Mouse (Mus musculus) G1E (cell line): ENCODE data around the gene Rnf24.

Experiments
- CTCF ChIP-seq: IDR thresholded peaks from 2 replicates; pipeline ENCODE4 v1.5.1; 2012; ENCODE audit warnings: low read depth, low read length, inconsistent platforms, mixed read lengths
- GATA1 ChIP-seq: IDR thresholded peaks from 2 replicates; pipeline ENCODE4 v1.6.1; 2012; ENCODE audit warnings: borderline replicate concordance, low read length, inconsistent platforms, mixed read lengths
- GATA2 ChIP-seq: IDR thresholded peaks from 2 replicates; pipeline ENCODE4 v1.6.1; 2012; ENCODE audit warnings: low read depth, low read length, inconsistent platforms, borderline replicate concordance
- TAL1 ChIP-seq: conservative IDR thresholded peaks from 2 replicates; pipeline ENCODE4 v1.6.1; 2012; ENCODE audit warnings: low read depth, low read length, inconsistent platforms, mixed read lengths

- no peak for TF ChIP-seq CTCF
- TF ChIP-seq TAL1: no peak
- no peak for TF ChIP-seq GATA2
- TF ChIP-seq GATA1: no peak
These were observed 90.4 kb downstream of the Rnf24 start, which contains the start of gene Pank2 for GRCm38 (mm10) chr2:131262213-131262672.
